Mouse (Mus musculus) ES-E14 (cell line): ENCODE measurements around the gene Rd3l.

Source experiments
- CHD2 ChIP-seq: IDR thresholded peaks from 2 replicates; pipeline ENCODE4 v1.6.1; 2014; ENCODE audit warnings: mild to moderate bottlenecking, low read depth, low read length, inconsistent platforms
- HCFC1 ChIP-seq: IDR thresholded peaks from 2 replicates; pipeline ENCODE4 v1.6.1; 2012; ENCODE audit warnings: low read length, inconsistent platforms, borderline replicate concordance; ENCODE audit not compliant: insufficient read depth
- MAFK ChIP-seq: IDR thresholded peaks from 2 replicates; pipeline ENCODE4 v1.6.1; 2014; ENCODE audit warnings: mild to moderate bottlenecking, low read depth, low read length, inconsistent platforms; ENCODE audit not compliant: insufficient read depth
- ZC3H11A ChIP-seq: IDR thresholded peaks from 2 replicates; pipeline ENCODE4 v1.6.1; 2012; ENCODE audit warnings: low read depth, mild to moderate bottlenecking, inconsistent platforms, low read length, borderline replicate concordance
- ZNF384 ChIP-seq: IDR thresholded peaks from 2 replicates; pipeline ENCODE4 v1.6.1; 2012; ENCODE audit warnings: low read depth, low read length, inconsistent platforms

DNA sequence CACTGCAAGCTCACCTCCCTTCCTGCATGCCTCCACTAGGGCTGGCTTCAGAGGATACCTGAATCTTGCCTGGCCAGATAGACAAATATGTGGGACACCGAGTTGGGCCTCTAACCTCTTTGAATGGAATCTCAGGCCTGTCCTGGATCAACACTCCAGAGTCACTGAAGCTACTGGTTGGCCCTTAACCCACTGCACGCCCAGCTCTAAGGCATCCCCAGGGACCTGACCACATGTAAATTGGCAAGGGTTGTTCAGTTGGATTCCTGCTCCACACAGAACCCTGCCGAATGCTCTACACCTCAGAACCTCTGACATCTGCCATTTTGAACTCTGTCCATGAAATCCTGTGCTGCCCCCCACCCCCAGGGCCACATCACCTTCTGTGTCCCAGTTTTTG, 48.6 kb downstream of the Rd3l start:
- TF ChIP-seq MAFK (no peak), ZNF384 (no peak), CHD2 (no peak), HCFC1 (no peak), ZC3H11A (no peak)
